Comparison of ENCODE assay signal across 8 mouse cellular contexts in the genomic region with DNA sequence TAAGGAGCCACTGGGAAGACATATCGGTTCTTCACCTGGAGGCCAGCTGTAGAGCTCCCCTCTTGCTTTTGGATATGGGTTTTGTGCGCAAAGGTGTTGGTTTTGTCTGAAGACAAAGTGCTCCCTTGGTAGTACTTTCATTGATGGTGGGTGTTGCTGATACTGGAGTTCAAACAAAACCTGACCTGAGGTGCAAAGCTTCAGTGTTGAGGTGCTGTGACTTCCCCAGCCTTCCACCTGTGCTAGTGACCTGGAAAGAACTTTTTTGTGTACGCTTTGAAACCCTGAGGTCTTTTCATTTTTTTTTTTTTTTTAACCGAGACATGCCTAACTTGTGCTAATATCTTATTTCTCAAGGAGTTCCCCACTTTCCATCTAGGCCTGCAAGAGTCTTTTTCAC. TPM values are rescaled to one million over a fixed set of nuclear protein-coding genes. Genes with fewer than 3 reads are reported as not detected.
DNase-seq lines count a peak whose midpoint lies in the region; ATAC-seq and TF ChIP-seq lines count a peak whose summit lies in the region.

No protein-coding gene starts in this region.

- H3K27ac ChIP-seq in kidney, embryonic 16.5 days (ENCODE audit: low read length): no peak overlapping the region; the same call in 1 of the 2 replicates
- 0 out of 2 replicates have a peak overlapping the region, but pooled peaks have one; percentile 97 for H3K27ac ChIP-seq in embryonic facial prominence, embryonic 15.5 days (replicated peaks)
- no peak overlapping the region for H3K27ac ChIP-seq in intestine, embryonic 15.5 days

- no peak for TF ChIP-seq POLR2A in myocyte (IDR thresholded peaks at IDR 0.05; ENCODE audit: insufficient read length, low read depth)

- no peak for ATAC-seq in kidney, embryonic 16.5 days (ENCODE audit: low FRiP score, low TSS enrichment)
- ATAC-seq in embryonic facial prominence, embryonic 15.5 days (ENCODE audit: insufficient number of reproducible peaks, low FRiP score, low TSS enrichment, low read depth): no peak
- ATAC-seq in intestine, embryonic 15.5 days: no peak

- DNase-seq in kidney, postnatal 25 days: no peak
- DNase-seq in T-cell, adult 2 months (ENCODE audit: low spot score): no peak
- DNase-seq in spleen, postnatal 4 days (ENCODE audit: low spot score in 2 of 2): no peak
- DNase-seq in ovary, postnatal 10 days (ENCODE audit: low spot score): no peak

- no peak overlapping the region for H3ac ChIP-seq in myocyte (ENCODE audit: control insufficient read depth, insufficient read length)

- no peaks in the 10 kb centered on the region for H3K36me3 ChIP-seq in kidney, embryonic 16.5 days (ENCODE audit: insufficient read depth, low read length)
- H3K36me3 ChIP-seq in embryonic facial prominence, embryonic 15.5 days: no peaks in the 10 kb centered on the region
- no peaks in the 10 kb centered on the region for H3K36me3 ChIP-seq in intestine, embryonic 15.5 days
- no peaks in the 10 kb centered on the region for H3K36me3 ChIP-seq in myocyte (ENCODE audit: control insufficient read depth, insufficient read depth)

- peaks cover 55% of the 10 kb centered on the region for H3K79me2 ChIP-seq in myocyte (ENCODE audit: control insufficient read depth, insufficient read depth)

- H3K27me3 ChIP-seq in kidney, embryonic 16.5 days (ENCODE audit: insufficient read depth, low read length): no peaks in the 10 kb centered on the region
- no peaks in the 10 kb centered on the region for H3K27me3 ChIP-seq in embryonic facial prominence, embryonic 15.5 days
- H3K27me3 ChIP-seq in intestine, embryonic 15.5 days (replicated peaks): no peaks in the 10 kb centered on the region
- H3K27me3 ChIP-seq in myocyte (ENCODE audit: control insufficient read depth, insufficient read depth, insufficient read length): no peaks in the 10 kb centered on the region

- H3K4me1 ChIP-seq in kidney, embryonic 16.5 days (ENCODE audit: insufficient read depth, low read length): peaks cover 31% of the 10 kb centered on the region
- H3K4me1 ChIP-seq in embryonic facial prominence, embryonic 15.5 days: peaks cover 20% of the 10 kb centered on the region
- H3K4me1 ChIP-seq in intestine, embryonic 15.5 days (replicated peaks): peaks cover 19% of the 10 kb centered on the region

- H3K9me3 ChIP-seq in kidney, embryonic 16.5 days (ENCODE audit: low read length): no peaks in the 10 kb centered on the region
- no peaks in the 10 kb centered on the region for H3K9me3 ChIP-seq in embryonic facial prominence, embryonic 15.5 days (replicated peaks)
- H3K9me3 ChIP-seq in intestine, embryonic 15.5 days: no peaks in the 10 kb centered on the region

- H3K4me2 ChIP-seq in kidney, embryonic 16.5 days (replicated peaks; ENCODE audit: low read depth, low read length): peak overlapping the region; percentile 76
- H3K4me2 ChIP-seq in embryonic facial prominence, embryonic 15.5 days (replicated peaks): peak overlapping the region; percentile 66
- peak overlapping the region; percentile 69 for H3K4me2 ChIP-seq in intestine, embryonic 15.5 days (replicated peaks)
- H3K4me2 ChIP-seq in myocyte (ENCODE audit: low read depth): peak overlapping the region; percentile 71

- 82% methylated on average over 4 of the region's 4 CpGs for WGBS in kidney, embryonic 16.5 days
- WGBS in embryonic facial prominence, embryonic 15.5 days: 78% methylated on average over 4 of the region's 4 CpGs
- 85% methylated on average over 4 of the region's 4 CpGs for WGBS in intestine, embryonic 15.5 days

- H3K9ac ChIP-seq in kidney, embryonic 16.5 days (replicated peaks; ENCODE audit: low read length): peak overlapping the region; percentile 98
- H3K9ac ChIP-seq in embryonic facial prominence, embryonic 15.5 days: no peak overlapping the region
- 0 out of 2 replicates have a peak overlapping the region, but pooled peaks have one; percentile 15 for H3K9ac ChIP-seq in intestine, embryonic 15.5 days

- peak overlapping the region; percentile 92 for H3K4me3 ChIP-seq in kidney, embryonic 16.5 days (ENCODE audit: low read length)
- H3K4me3 ChIP-seq in embryonic facial prominence, embryonic 15.5 days (replicated peaks): peak overlapping the region; percentile 91
- H3K4me3 ChIP-seq in intestine, embryonic 15.5 days (replicated peaks): peak overlapping the region; percentile 86
- peak overlapping the region; percentile 63 for H3K4me3 ChIP-seq in myocyte

TF ChIP-seq in myocyte, 11 proteins besides CTCF, POLR2A, EP300 and RAD21:
- TF ChIP-seq CEBPB (IDR thresholded peaks at IDR 0.05; ENCODE audit: insufficient read depth, poor library complexity, severe bottlenecking) (no peak), MAX (IDR thresholded peaks at IDR 0.05; ENCODE audit: low read depth) (no peak), TCF12 (IDR thresholded peaks at IDR 0.05; ENCODE audit: insufficient read depth, poor library complexity, severe bottlenecking) (no peak), SRF (IDR thresholded peaks at IDR 0.05; ENCODE audit: control insufficient read depth, insufficient read length, low read depth) (no peak), E2F4 (IDR thresholded peaks at IDR 0.05; ENCODE audit: insufficient read depth) (no peak)
TF ChIP-seq in myocyte: peak in this region for 0.

RNA-seq across cellular contexts. Expression of a gene that starts 1.6 kb away (rescaled TPM):
- 44.9 and 51.7 TPM in 2 replicates for polyA plus RNA-seq in kidney, embryonic 16.5 days (2015; fragmentation: Nextera tagmentation; extraction: Ambion mirVana)
- 33.4 and 38.1 TPM in 2 replicates for polyA plus RNA-seq in embryonic facial prominence, embryonic 15.5 days (2015; fragmentation: Nextera tagmentation; extraction: Ambion mirVana)
- 37.5 and 45.5 TPM in 2 replicates for polyA plus RNA-seq in intestine, embryonic 15.5 days (2015; fragmentation: Nextera tagmentation; extraction: Ambion mirVana)
- polyA plus RNA-seq in myocyte (2012; fragmentation: generic; extraction: Trizol): 13.8 TPM

RNA-seq across cellular contexts. Expression of a gene that starts 20.3 kb away (rescaled TPM):
- polyA plus RNA-seq in kidney, embryonic 16.5 days (2015; fragmentation: Nextera tagmentation; extraction: Ambion mirVana): not detected in 2 replicates
- polyA plus RNA-seq in embryonic facial prominence, embryonic 15.5 days (2015; fragmentation: Nextera tagmentation; extraction: Ambion mirVana): 0.49 TPM in 1 of 2 replicates, not detected in the other
- polyA plus RNA-seq in intestine, embryonic 15.5 days (2015; fragmentation: Nextera tagmentation; extraction: Ambion mirVana): 0.18 TPM in 1 of 2 replicates, not detected in the other
- not detected for polyA plus RNA-seq in myocyte (2012; fragmentation: generic; extraction: Trizol)
